Mouse (Mus musculus): Measurements from ENCODE around the gene Trim3. TPM values are rescaled to one million over a fixed set of nuclear protein-coding genes. Genes with fewer than 3 reads are reported as not detected.

Gene Trim3
- polyA plus RNA-seq, 1 experiment from 2014 or later = 39.7 TPM

Other genes starting within 250 kb of the Trim3 start
- gene Fam160a2, start 233.5 kb downstream of the Trim3 start, polyA plus RNA-seq (2015; fragmentation: Nextera tagmentation; extraction: Ambion mirVana) = 38.6 and 47.0 TPM in 2 replicates
- 0.05 TPM in 1 of 2 replicates, not detected in the other for gene Cnga4, start 229.0 kb downstream of the Trim3 start, polyA plus RNA-seq (2015; fragmentation: Nextera tagmentation; extraction: Ambion mirVana)
- gene Cckbr, start 207.8 kb downstream of the Trim3 start, polyA plus RNA-seq (2015; fragmentation: Nextera tagmentation; extraction: Ambion mirVana) = not detected in 2 replicates
- gene Cavin3, start 151.3 kb downstream of the Trim3 start, polyA plus RNA-seq (2015; fragmentation: Nextera tagmentation; extraction: Ambion mirVana) = 141 and 162 TPM in 2 replicates
- gene Smpd1, start 79.2 kb downstream of the Trim3 start, polyA plus RNA-seq (2015; fragmentation: Nextera tagmentation; extraction: Ambion mirVana) = 62.6 and 65.0 TPM in 2 replicates
- gene Apbb1, start 51.9 kb downstream of the Trim3 start, polyA plus RNA-seq (2015; fragmentation: Nextera tagmentation; extraction: Ambion mirVana) = 37.4 and 38.2 TPM in 2 replicates
- gene Hpx, start 33.4 kb downstream of the Trim3 start, polyA plus RNA-seq (2015; fragmentation: Nextera tagmentation; extraction: Ambion mirVana) = 0.53 and 0.99 TPM in 2 replicates
- 185 and 190 TPM in 2 replicates for gene Timm10b, start 6.5 kb upstream of the Trim3 start, polyA plus RNA-seq (2015; fragmentation: Nextera tagmentation; extraction: Ambion mirVana)
- 95.8 and 97.8 TPM in 2 replicates for gene Arfip2, start 6.8 kb upstream of the Trim3 start, polyA plus RNA-seq (2015; fragmentation: Nextera tagmentation; extraction: Ambion mirVana)
- 30.4 and 34.7 TPM in 2 replicates for gene Gm45799, start 7.0 kb upstream of the Trim3 start, polyA plus RNA-seq (2015; fragmentation: Nextera tagmentation; extraction: Ambion mirVana)
- 0.88 and 1.4 TPM in 2 replicates for gene Dnhd1, start 17.3 kb upstream of the Trim3 start, polyA plus RNA-seq (2015; fragmentation: Nextera tagmentation; extraction: Ambion mirVana)
- gene Ilk, start 103.0 kb upstream of the Trim3 start, polyA plus RNA-seq (2015; fragmentation: Nextera tagmentation; extraction: Ambion mirVana) = 327 and 418 TPM in 2 replicates
- gene Rrp8, start 103.8 kb upstream of the Trim3 start, polyA plus RNA-seq (2015; fragmentation: Nextera tagmentation; extraction: Ambion mirVana) = 36.4 and 41.8 TPM in 2 replicates
- 80.1 and 104 TPM in 2 replicates for gene Taf10, start 110.8 kb upstream of the Trim3 start, polyA plus RNA-seq (2015; fragmentation: Nextera tagmentation; extraction: Ambion mirVana)
- gene Tpp1, start 118.7 kb upstream of the Trim3 start, polyA plus RNA-seq (2015; fragmentation: Nextera tagmentation; extraction: Ambion mirVana) = 74.3 and 75.9 TPM in 2 replicates
- 13.3 and 16.2 TPM in 2 replicates for gene Dchs1, start 154.1 kb upstream of the Trim3 start, polyA plus RNA-seq (2015; fragmentation: Nextera tagmentation; extraction: Ambion mirVana)
- gene Mrpl17, start 177.5 kb upstream of the Trim3 start, polyA plus RNA-seq (2015; fragmentation: Nextera tagmentation; extraction: Ambion mirVana) = 329 and 341 TPM in 2 replicates

Data from limb, embryonic 15.5 days (tissue).